Mouse (Mus musculus): ENCODE measurements around the gene Rab11fip4.

- TF ChIP-seq EP300 (IDR thresholded peaks at IDR 0.05; ENCODE audit: low read depth) (no peak), CTCF (IDR thresholded peaks at IDR 0.05; ENCODE audit: low read depth) (no peak)
Observed at GRCm38 (mm10) chr11:79591591-79591975, 571 bp downstream of the Rab11fip4 start.
